In the genomic region with DNA sequence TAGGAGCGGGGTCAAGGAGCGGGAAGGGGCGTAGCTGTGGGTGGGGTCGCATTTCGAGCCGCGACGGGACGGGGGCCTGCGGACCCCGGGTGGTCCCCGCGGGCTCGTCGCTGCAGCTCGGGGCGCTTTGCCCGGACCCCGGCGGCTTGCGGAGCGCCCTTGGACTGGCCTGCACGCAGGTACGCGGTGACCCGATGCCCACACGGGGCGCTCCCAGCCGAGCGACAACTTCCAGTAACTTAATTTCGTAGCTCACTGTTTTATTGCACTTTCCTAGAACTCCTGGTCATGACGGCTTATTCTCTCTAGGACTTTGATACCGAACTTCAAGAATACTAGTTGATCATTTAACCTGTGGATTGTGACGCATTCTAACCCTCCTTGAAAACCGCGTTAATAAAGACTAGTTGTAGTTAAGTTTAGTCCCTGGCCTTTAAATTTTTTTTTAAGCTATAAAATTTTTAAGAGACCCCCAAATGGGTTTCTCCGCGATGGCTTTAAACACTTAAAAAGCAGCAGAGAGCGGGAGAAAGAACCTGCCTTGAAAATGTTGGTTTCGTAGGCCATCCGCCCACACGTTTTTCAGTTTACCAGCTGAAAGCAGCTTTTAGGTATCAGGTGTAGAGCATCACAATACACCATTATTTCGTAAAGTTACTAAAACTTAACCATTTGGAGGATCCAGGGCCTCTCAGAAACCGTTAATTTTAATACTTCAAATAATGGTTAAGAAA, we compare ENCODE assay signal across 8 mouse cellular contexts. TPM values are rescaled to one million over a fixed set of nuclear protein-coding genes. Genes with fewer than 3 reads are reported as not detected.
DNase-seq lines count a peak whose midpoint lies in the region; ATAC-seq lines count a peak whose summit lies in the region.

No protein-coding gene starts in this region.

- peaks cover 24% of the 10 kb centered on the region for H3K4me1 ChIP-seq in embryonic facial prominence, embryonic 14.5 days (ENCODE audit: control insufficient read depth, insufficient read depth, low read length)
- peaks cover 30% of the 10 kb centered on the region for H3K4me1 ChIP-seq in hindbrain, embryonic 14.5 days (replicated peaks; ENCODE audit: control insufficient read depth, insufficient read depth, low read length)

- peak overlapping the region; percentile 73 for H3K4me2 ChIP-seq in embryonic facial prominence, embryonic 14.5 days (ENCODE audit: low read depth, low read length)
- H3K4me2 ChIP-seq in hindbrain, embryonic 14.5 days (replicated peaks), result peak overlapping the region; percentile 88

- no peaks in the 10 kb centered on the region for H3K27me3 ChIP-seq in embryonic facial prominence, embryonic 14.5 days (replicated peaks; ENCODE audit: control insufficient read depth, insufficient read depth, low read length)
- no peaks in the 10 kb centered on the region for H3K27me3 ChIP-seq in hindbrain, embryonic 14.5 days (ENCODE audit: control insufficient read depth, insufficient read depth, low read length)

- peak overlapping the region; percentile 86 for H3K27ac ChIP-seq in embryonic facial prominence, embryonic 14.5 days (replicated peaks; ENCODE audit: low read depth, low read length)
- peak overlapping the region; percentile 87 for H3K27ac ChIP-seq in hindbrain, embryonic 14.5 days

- peak overlapping the region; percentile 99 for H3K4me3 ChIP-seq in embryonic facial prominence, embryonic 14.5 days (ENCODE audit: low read depth, low read length)
- H3K4me3 ChIP-seq in hindbrain, embryonic 14.5 days (replicated peaks; ENCODE audit: low read length), result peak overlapping the region; percentile 100

- ATAC-seq in embryonic facial prominence, embryonic 14.5 days (ENCODE audit: low read depth), result peak; percentile 3
- ATAC-seq in hindbrain, embryonic 14.5 days (ENCODE audit: low FRiP score), result no peak

- peak; percentile 48 for DNase-seq in adrenal gland, adult 2 months
- DNase-seq in adrenal gland, adult 8-10 months, result no peak
- peak; percentile 57 for DNase-seq in CD4-positive helper T cell, adult 2 months (ENCODE audit: low read depth, low spot score)
- no peak for DNase-seq in embryonic facial prominence, embryonic 14.5 days (ENCODE audit: low spot score)
- DNase-seq in hindbrain, embryonic 14.5 days (ENCODE audit: low spot score), result no peak
- peak; percentile 63 for DNase-seq in liver
- peak; percentile 55 for DNase-seq in naive thymus-derived CD4-positive, alpha-beta T cell, adult 2 months (ENCODE audit: low read depth)
- no peak for DNase-seq in ovary, postnatal 10 days (ENCODE audit: low spot score)

- H3K36me3 ChIP-seq in embryonic facial prominence, embryonic 14.5 days (ENCODE audit: control insufficient read depth, insufficient read depth, low read length), result 0 out of 2 replicates have a peak, but pooled peaks cover 7% of the 10 kb centered on the region
- peaks cover 13% of the 10 kb centered on the region; the same call in 1 of the 2 replicates for H3K36me3 ChIP-seq in hindbrain, embryonic 14.5 days (replicated peaks; ENCODE audit: control insufficient read depth, insufficient read depth)

- H3K9ac ChIP-seq in embryonic facial prominence, embryonic 14.5 days (ENCODE audit: low read depth, low read length), result peak overlapping the region; percentile 98
- peak overlapping the region; percentile 96 for H3K9ac ChIP-seq in hindbrain, embryonic 14.5 days

- H3K9me3 ChIP-seq in embryonic facial prominence, embryonic 14.5 days (ENCODE audit: control insufficient read depth, low read length), result no peaks in the 10 kb centered on the region
- no peaks in the 10 kb centered on the region for H3K9me3 ChIP-seq in hindbrain, embryonic 14.5 days (ENCODE audit: control insufficient read depth, low read length)

- WGBS in embryonic facial prominence, embryonic 14.5 days, result 5% methylated on average over 25 of the region's 44 CpGs
- WGBS in hindbrain, embryonic 14.5 days, result 6% methylated on average over 43 of the region's 44 CpGs

RNA-seq across cellular contexts. Expression of gene Tm9sf2, which starts 0.8 kb away (rescaled TPM):
- 100 to 1,000 TPM; 142 to 153 TPM for total RNA-seq in adrenal gland, adult 2 months (2021)
- polyA plus RNA-seq in adrenal gland, adult 2 months (2012; rRNA removed), result 558 and 638 TPM in 2 replicates
- 100 to 1,000 TPM; 156 to 193 (median 181) TPM for total RNA-seq in adrenal gland, adult 8-10 months (2022)
- 159 and 176 TPM in 2 replicates for polyA plus RNA-seq in embryonic facial prominence, embryonic 14.5 days (2014; fragmentation: Nextera tagmentation; extraction: Ambion mirVana)
- 124 and 130 TPM in 2 replicates for polyA plus RNA-seq in hindbrain, embryonic 14.5 days (2014; fragmentation: Nextera tagmentation; extraction: Ambion mirVana)

Comparison
In these comparisons a context has a peak if more than half of its experiments do, and no peak if none do; other contexts are left out.
1. DNase-seq: peak in adrenal gland, adult 2 months (single experiment), CD4-positive helper T cell, adult 2 months (single experiment), liver (single experiment) and naive thymus-derived CD4-positive, alpha-beta T cell, adult 2 months (single experiment); none in adrenal gland, adult 8-10 months (single experiment), embryonic facial prominence, embryonic 14.5 days (single experiment), hindbrain, embryonic 14.5 days (single experiment) and ovary, postnatal 10 days (single experiment).